Mouse (Mus musculus) spleen, adult 2 months (tissue): ENCODE results near the gene Rnf2.

Experiments
- CTCF ChIP-seq: fragments of 200-500 bp; IDR thresholded peaks from 2 replicates; pipeline ENCODE4 v1.5.1; 2011; ENCODE audit warnings: mild to moderate bottlenecking, inconsistent platforms; ENCODE audit not compliant: insufficient read depth, insufficient read length, insufficient replicate concordance; ENCODE audit errors: extremely low read depth
- POLR2A ChIP-seq: fragments of 200-500 bp; IDR thresholded peaks from 2 replicates; pipeline ENCODE4 v1.6.1; 2011; ENCODE audit warnings: low read depth, low read length, inconsistent platforms

- no peak for TF ChIP-seq CTCF
- no peak for TF ChIP-seq POLR2A
These were observed 13.4 kb upstream of the Rnf2 start for GRCm38 (mm10) chr1:151514119-151514518.
